Mouse (Mus musculus): ENCODE results near the gene Med24.

Med24 gene

GRCm38 (mm10) chr11:98729119-98729588 is at the start of gene Med24:
Med24 (minus strand) TSS chr11:98729435.
- DNase-seq (ENCODE audit: low spot score) = peak; percentile 94

GRCm38 (mm10) chr11:98777888-98778287 is 48.7 kb upstream of the Med24 start:
- DNase-seq (ENCODE audit: low spot score) = no peak

- peak; percentile 83 for DNase-seq (ENCODE audit: low spot score)
Measured at GRCm38 (mm10) chr11:98776843-98777590, 47.8 kb upstream of the Med24 start.

GRCm38 (mm10) chr11:98776052-98776764 is 47.0 kb upstream of the Med24 start:
- no peak for DNase-seq (ENCODE audit: low spot score)

- DNase-seq (ENCODE audit: low spot score) = peak; percentile 100
Measured at GRCm38 (mm10) chr11:98775348-98776051, 46.3 kb upstream of the Med24 start.

GRCm38 (mm10) chr11:98774582-98775347 is 45.5 kb upstream of the Med24 start, which contains the start of gene Nr1d1:
Nr1d1 (minus strand) TSS chr11:98775333.
- peak; percentile 62 for DNase-seq (ENCODE audit: low spot score)

GRCm38 (mm10) chr11:98773635-98774295 is 44.5 kb upstream of the Med24 start:
- DNase-seq (ENCODE audit: low spot score) = peak; percentile 100

- peak; percentile 84 for DNase-seq (ENCODE audit: low spot score)
Measured at GRCm38 (mm10) chr11:98772667-98773171, 43.5 kb upstream of the Med24 start.

GRCm38 (mm10) chr11:98771844-98772525 is 42.8 kb upstream of the Med24 start:
- no peak for DNase-seq (ENCODE audit: low spot score)

- no peak for DNase-seq (ENCODE audit: low spot score)
Measured at GRCm38 (mm10) chr11:98771131-98771530, 41.9 kb upstream of the Med24 start.

DNA sequence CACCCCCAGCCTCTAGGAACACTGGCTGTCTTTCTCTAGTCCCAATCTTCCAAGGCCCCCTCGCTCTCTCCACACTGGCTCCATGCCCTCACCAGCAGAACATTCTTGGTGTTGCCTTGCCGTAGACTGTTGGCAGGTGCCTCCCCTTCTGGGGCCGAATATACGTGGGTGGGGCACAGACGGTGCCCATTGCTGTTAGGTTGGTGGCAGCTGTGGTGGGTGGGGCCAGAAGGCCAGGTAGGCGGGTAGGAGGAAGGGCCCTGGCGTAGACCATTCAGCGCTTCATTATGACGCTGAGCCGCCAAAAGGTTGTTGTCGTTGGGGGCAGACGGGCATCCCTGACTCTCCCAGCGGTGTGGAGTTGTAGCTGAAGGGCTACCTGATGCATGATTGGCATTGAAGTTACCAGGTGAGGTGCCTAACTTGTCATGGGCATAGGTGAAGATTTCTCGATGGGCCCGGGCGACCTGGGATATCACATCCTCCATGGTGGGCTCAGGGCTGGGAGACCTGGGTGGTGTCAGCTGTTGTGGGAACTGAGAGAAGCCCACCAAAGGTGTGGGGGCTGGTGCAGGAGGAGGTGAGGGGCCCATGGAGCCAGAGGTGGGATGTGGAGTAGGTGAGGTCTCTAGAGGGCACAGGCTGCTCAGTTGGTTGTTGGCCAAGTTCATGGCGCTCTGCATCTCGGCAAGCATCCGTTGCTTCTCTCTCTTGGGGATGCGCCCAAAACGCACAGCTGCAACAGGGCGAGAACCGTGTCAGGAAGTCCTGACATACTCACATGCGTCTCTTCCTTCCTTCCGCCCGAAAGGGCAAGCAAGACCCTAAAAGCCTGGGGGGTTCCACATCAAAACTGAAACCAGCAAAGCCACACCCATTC is 41.1 kb upstream of the Med24 start:
- DNase-seq (ENCODE audit: low spot score) = no peak

GRCm38 (mm10) chr11:98769007-98769954 is 40.0 kb upstream of the Med24 start:
- DNase-seq (ENCODE audit: low spot score) = no peak

- DNase-seq (ENCODE audit: low spot score) = peak; percentile 38
Measured at GRCm38 (mm10) chr11:98768127-98769006, 39.1 kb upstream of the Med24 start.

- DNase-seq (ENCODE audit: low spot score) = no peak
Measured at GRCm38 (mm10) chr11:98767713-98768112, 38.5 kb upstream of the Med24 start.

DNA sequence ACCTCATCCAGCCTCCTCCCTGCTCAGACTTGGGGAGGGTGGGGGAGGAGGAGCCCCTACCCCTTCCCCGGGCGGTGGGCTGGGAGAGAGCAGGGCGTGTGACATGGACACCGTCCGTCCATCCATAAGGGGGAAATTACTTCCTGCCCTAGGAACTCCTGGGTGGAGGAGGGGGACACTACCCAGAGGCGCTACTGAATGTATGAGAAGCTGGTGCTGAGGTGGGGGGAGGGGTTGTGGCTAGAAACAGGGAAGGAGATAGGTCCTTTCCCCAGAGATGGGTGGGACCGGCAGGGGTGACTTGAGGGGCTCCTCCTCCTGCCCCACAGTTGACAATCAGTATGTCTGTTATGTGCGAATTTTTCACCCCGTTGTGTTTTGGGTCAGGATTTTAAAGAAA is 38.0 kb upstream of the Med24 start:
- DNase-seq (ENCODE audit: low spot score) = peak; percentile 64

DNA sequence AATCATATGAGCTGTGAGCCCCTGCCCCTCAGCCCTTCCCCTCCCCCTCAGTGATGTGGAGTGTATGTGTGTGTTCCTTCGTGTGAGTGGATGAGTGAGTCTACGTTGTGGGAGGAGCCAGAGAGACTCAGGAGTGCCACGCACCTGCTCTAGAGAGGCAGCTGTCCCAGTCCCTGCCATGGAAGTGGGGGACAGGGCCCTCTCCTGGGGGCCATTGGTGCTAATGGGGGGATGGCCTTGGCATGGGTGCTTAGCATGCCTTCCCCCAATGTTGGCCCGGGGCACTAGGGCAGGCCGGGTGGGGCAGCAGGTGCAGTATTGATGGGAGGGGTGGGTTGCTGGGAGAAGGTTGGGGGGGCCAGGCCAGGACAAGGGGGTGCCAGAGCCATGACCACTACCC is 37.6 kb upstream of the Med24 start:
- no peak for DNase-seq (ENCODE audit: low spot score)

DNA sequence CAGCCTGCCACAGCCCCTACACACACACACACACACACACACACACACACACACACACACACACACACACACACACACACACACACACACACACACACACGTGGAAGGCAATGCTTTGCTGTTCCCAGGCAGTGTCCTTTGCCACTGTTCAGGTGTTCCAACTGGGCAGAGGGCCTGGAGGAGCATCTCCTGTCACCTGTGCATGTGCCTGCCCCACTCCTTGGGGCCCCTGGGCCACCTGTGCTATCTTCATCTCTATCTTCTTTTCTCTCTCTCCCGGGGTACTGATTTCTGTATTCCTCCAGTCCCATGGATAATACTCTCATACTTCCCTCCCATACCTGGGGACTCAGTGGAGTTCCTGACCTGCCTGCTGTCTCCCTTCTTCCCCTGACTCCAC is 37.1 kb upstream of the Med24 start:
- no peak for DNase-seq (ENCODE audit: low spot score)
